Mouse (Mus musculus): Measurements from ENCODE around the gene Gnmt. TPM values are rescaled to one million over a fixed set of nuclear protein-coding genes. Genes with fewer than 3 reads are reported as not detected.

The Gnmt gene
- polyA plus RNA-seq, 1 experiment from 2014 or later, result 1.5 TPM

GRCm38 (mm10) chr17:46691390-46691789, 37.6 kb downstream of the Gnmt start:
- ATAC-seq (replicated peaks; ENCODE audit: low FRiP score, low TSS enrichment, low read depth), result no peak
- no peak overlapping the region for H3K27ac ChIP-seq (ENCODE audit: low read depth)
- H3K36me3 ChIP-seq (ENCODE audit: control insufficient read depth, insufficient read depth, low read length), result peaks cover 32% of the 10 kb centered on the region

GRCm38 (mm10) chr17:46690665-46691064, 38.3 kb downstream of the Gnmt start:
- 91% methylated on average over 12 of the region's 12 CpGs for WGBS
- ATAC-seq (replicated peaks; ENCODE audit: low FRiP score, low TSS enrichment, low read depth), result no peak
- H3K36me3 ChIP-seq (ENCODE audit: control insufficient read depth, insufficient read depth, low read length), result peaks cover 35% of the 10 kb centered on the region

More at GRCm38 (mm10) chr17:46691390-46691789, 37.6 kb downstream of the Gnmt start:
- Histone ChIP-seq H3K4me1 (replicated peaks; ENCODE audit: control insufficient read depth, insufficient read depth, low read length) (no peaks in the 10 kb centered on the region), H3K4me2 (ENCODE audit: low read length) (no peak overlapping the region), H3K9me3 (ENCODE audit: control insufficient read depth, low read length) (no peaks in the 10 kb centered on the region), H3K9ac (ENCODE audit: low read length) (no peak overlapping the region), H3K27me3 (replicated peaks; ENCODE audit: control insufficient read depth, insufficient read depth, low read length) (no peaks in the 10 kb centered on the region), H3K4me3 (ENCODE audit: low read depth, low read length) (no peak overlapping the region)
- DNase-seq (ENCODE audit: low spot score), result no peak
- WGBS, result 82% methylated on average over 2 of the region's 2 CpGs

GRCm38 (mm10) chr17:46685913-46686312, 43.1 kb downstream of the Gnmt start:
- Histone ChIP-seq H3K9me3 (ENCODE audit: control insufficient read depth, low read length) (no peaks in the 10 kb centered on the region), H3K4me3 (ENCODE audit: low read depth, low read length) (no peak overlapping the region), H3K4me1 (replicated peaks; ENCODE audit: control insufficient read depth, insufficient read depth, low read length) (peaks cover 7% of the 10 kb centered on the region; the same call in 1 of the 2 replicates), H3K9ac (ENCODE audit: low read length) (no peak overlapping the region), H3K4me2 (ENCODE audit: low read length) (no peak overlapping the region), H3K27ac (ENCODE audit: low read depth) (no peak overlapping the region), H3K36me3 (ENCODE audit: control insufficient read depth, insufficient read depth, low read length) (peaks cover 58% of the 10 kb centered on the region), H3K27me3 (replicated peaks; ENCODE audit: control insufficient read depth, insufficient read depth, low read length) (no peaks in the 10 kb centered on the region)
- ATAC-seq (replicated peaks; ENCODE audit: low FRiP score, low TSS enrichment, low read depth), result no peak
- no peak for DNase-seq (ENCODE audit: low spot score)
- 92% methylated on average over 6 of the region's 6 CpGs for WGBS

More at GRCm38 (mm10) chr17:46690665-46691064, 38.3 kb downstream of the Gnmt start:
- Histone ChIP-seq H3K4me1 (replicated peaks; ENCODE audit: control insufficient read depth, insufficient read depth, low read length) (no peaks in the 10 kb centered on the region), H3K4me3 (ENCODE audit: low read depth, low read length) (no peak overlapping the region), H3K27me3 (replicated peaks; ENCODE audit: control insufficient read depth, insufficient read depth, low read length) (no peaks in the 10 kb centered on the region), H3K9me3 (ENCODE audit: control insufficient read depth, low read length) (no peaks in the 10 kb centered on the region), H3K4me2 (ENCODE audit: low read length) (no peak overlapping the region), H3K27ac (ENCODE audit: low read depth) (no peak overlapping the region), H3K9ac (ENCODE audit: low read length) (no peak overlapping the region)
- no peak for DNase-seq (ENCODE audit: low spot score)

GRCm38 (mm10) chr17:46682654-46683389, 46.1 kb downstream of the Gnmt start:
- Histone ChIP-seq H3K9ac (ENCODE audit: low read length) (no peak overlapping the region), H3K9me3 (ENCODE audit: control insufficient read depth, low read length) (no peaks in the 10 kb centered on the region), H3K4me1 (replicated peaks; ENCODE audit: control insufficient read depth, insufficient read depth, low read length) (peaks cover 21% of the 10 kb centered on the region), H3K27ac (ENCODE audit: low read depth) (no peak overlapping the region), H3K27me3 (replicated peaks; ENCODE audit: control insufficient read depth, insufficient read depth, low read length) (no peaks in the 10 kb centered on the region), H3K4me3 (ENCODE audit: low read depth, low read length) (no peak overlapping the region), H3K36me3 (ENCODE audit: control insufficient read depth, insufficient read depth, low read length) (peaks cover 54% of the 10 kb centered on the region), H3K4me2 (ENCODE audit: low read length) (no peak overlapping the region)
- ATAC-seq (replicated peaks; ENCODE audit: low FRiP score, low TSS enrichment, low read depth) (no peak), DNase-seq (ENCODE audit: low spot score) (no peak)
- WGBS, result 86% methylated on average over 16 of the region's 16 CpGs

DNA sequence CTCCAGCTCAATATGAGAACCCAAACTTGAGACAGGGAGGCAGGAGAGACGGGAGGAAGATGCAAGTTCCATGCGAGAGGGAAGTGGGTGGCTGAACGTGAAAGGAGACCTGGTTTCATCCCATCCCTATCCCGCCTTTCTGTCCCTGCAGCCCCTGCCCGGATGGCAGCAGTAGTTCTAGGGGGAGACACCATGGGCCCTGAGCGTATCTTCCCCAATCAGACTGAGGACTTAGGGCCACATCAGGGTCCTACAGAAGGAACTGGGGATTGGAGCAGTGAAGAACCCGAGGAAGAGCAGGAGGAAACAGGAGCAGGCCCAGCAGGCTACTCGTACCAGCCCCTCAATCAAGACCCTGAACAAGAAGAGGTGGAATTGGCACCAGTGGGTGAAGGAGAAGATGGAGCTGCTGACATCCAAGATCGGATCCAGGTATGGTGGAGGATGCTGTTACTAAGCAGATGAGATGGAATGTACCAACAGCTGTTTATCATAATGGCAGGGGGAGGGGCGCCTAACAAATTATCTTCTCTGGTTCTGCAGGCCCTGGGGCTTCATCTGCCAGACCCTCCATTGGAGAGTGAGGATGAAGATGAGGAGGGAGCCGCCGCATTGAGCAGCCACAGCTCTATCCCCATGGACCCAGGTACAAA, 47.4 kb downstream of the Gnmt start:
- Histone ChIP-seq H3K36me3 (ENCODE audit: control insufficient read depth, insufficient read depth, low read length) (peaks cover 50% of the 10 kb centered on the region), H3K4me3 (ENCODE audit: low read depth, low read length) (peak overlapping the region; percentile 86), H3K9ac (ENCODE audit: low read length) (peak overlapping the region; percentile 47), H3K4me1 (replicated peaks; ENCODE audit: control insufficient read depth, insufficient read depth, low read length) (peaks cover 21% of the 10 kb centered on the region), H3K9me3 (ENCODE audit: control insufficient read depth, low read length) (no peaks in the 10 kb centered on the region), H3K27me3 (replicated peaks; ENCODE audit: control insufficient read depth, insufficient read depth, low read length) (no peaks in the 10 kb centered on the region), H3K27ac (ENCODE audit: low read depth) (0 out of 2 replicates have a peak overlapping the region, but pooled peaks have one; percentile 18), H3K4me2 (ENCODE audit: low read length) (peak overlapping the region; percentile 83)
- ATAC-seq (replicated peaks; ENCODE audit: low FRiP score, low TSS enrichment, low read depth), result no peak
- no peak for DNase-seq (ENCODE audit: low spot score)
- WGBS, result 23% methylated on average over 12 of the region's 12 CpGs

- peak within 1 kb of the TSS; percentile 55 for H3K9ac ChIP-seq (ENCODE audit: low read length)
- H3K9me3 ChIP-seq (ENCODE audit: control insufficient read depth, low read length), result no peaks in the 10 kb centered on the region
- ATAC-seq (replicated peaks; ENCODE audit: low FRiP score, low TSS enrichment, low read depth) (peak; percentile 97), DNase-seq (ENCODE audit: low spot score) (peak; percentile 100)
- H3K36me3 ChIP-seq (ENCODE audit: control insufficient read depth, insufficient read depth, low read length), result peaks cover 50% of the 10 kb centered on the region
- peaks cover 21% of the 10 kb centered on the region for H3K4me1 ChIP-seq (replicated peaks; ENCODE audit: control insufficient read depth, insufficient read depth, low read length)
- under 1% methylated on average over 49 of the region's 49 CpGs for WGBS
- H3K4me3 ChIP-seq (ENCODE audit: low read depth, low read length), result peak within 1 kb of the TSS; percentile 86
- H3K27ac ChIP-seq (ENCODE audit: low read depth), result peak within 1 kb of the TSS; percentile 66
- H3K4me2 ChIP-seq (ENCODE audit: low read length), result peak within 1 kb of the TSS; percentile 83
- no peaks in the 10 kb centered on the region for H3K27me3 ChIP-seq (replicated peaks; ENCODE audit: control insufficient read depth, insufficient read depth, low read length)
These were observed 48.1 kb downstream of the Gnmt start, which contains the start of gene Klhdc3 for GRCm38 (mm10) chr17:46680760-46681373. Gene Klhdc3, minus strand, starts transcription at chr17:46680914.

GRCm38 (mm10) chr17:46679843-46680759, 48.9 kb downstream of the Gnmt start:
- Histone ChIP-seq H3K36me3 (ENCODE audit: control insufficient read depth, insufficient read depth, low read length) (peaks cover 49% of the 10 kb centered on the region), H3K4me3 (ENCODE audit: low read depth, low read length) (peak overlapping the region; percentile 86), H3K4me2 (ENCODE audit: low read length) (peak overlapping the region; percentile 82), H3K9me3 (ENCODE audit: control insufficient read depth, low read length) (no peaks in the 10 kb centered on the region), H3K27me3 (replicated peaks; ENCODE audit: control insufficient read depth, insufficient read depth, low read length) (no peaks in the 10 kb centered on the region), H3K9ac (ENCODE audit: low read length) (peak overlapping the region; percentile 55), H3K27ac (ENCODE audit: low read depth) (peak overlapping the region; percentile 66), H3K4me1 (replicated peaks; ENCODE audit: control insufficient read depth, insufficient read depth, low read length) (peaks cover 22% of the 10 kb centered on the region)
- DNase-seq (ENCODE audit: low spot score) (peak; percentile 82), ATAC-seq (replicated peaks; ENCODE audit: low FRiP score, low TSS enrichment, low read depth) (peak; percentile 12; the same call in 1 of the 2 replicates)
- 1% methylated on average over 34 of the region's 34 CpGs for WGBS

GRCm38 (mm10) chr17:46678911-46679310, 50.1 kb downstream of the Gnmt start:
- peaks cover 43% of the 10 kb centered on the region for H3K36me3 ChIP-seq (ENCODE audit: control insufficient read depth, insufficient read depth, low read length)
- H3K4me3 ChIP-seq (ENCODE audit: low read depth, low read length), result peak overlapping the region; percentile 86; the same call in 1 of the 2 replicates
- H3K4me2 ChIP-seq (ENCODE audit: low read length), result peak overlapping the region; percentile 82
- peaks cover 30% of the 10 kb centered on the region for H3K4me1 ChIP-seq (replicated peaks; ENCODE audit: control insufficient read depth, insufficient read depth, low read length)
- ATAC-seq (replicated peaks; ENCODE audit: low FRiP score, low TSS enrichment, low read depth) (no peak), DNase-seq (ENCODE audit: low spot score) (no peak)
- H3K27me3 ChIP-seq (replicated peaks; ENCODE audit: control insufficient read depth, insufficient read depth, low read length), result no peaks in the 10 kb centered on the region
- H3K27ac ChIP-seq (ENCODE audit: low read depth), result no peak overlapping the region
- peak overlapping the region; percentile 55; the same call in 1 of the 2 replicates for H3K9ac ChIP-seq (ENCODE audit: low read length)
- 38% methylated on average over 9 of the region's 9 CpGs for WGBS
- H3K9me3 ChIP-seq (ENCODE audit: control insufficient read depth, low read length), result no peaks in the 10 kb centered on the region
